Mouse (Mus musculus) kidney, adult 8-10 months (tissue): ENCODE results near the gene Daxx.
"Not testable (repeated sequence)": the region's sequence is repeated elsewhere in the genome, so short reads cannot be mapped to it uniquely, and the experiment has no call there.

Source experiments
- DNase-seq, 2 experiments: peaks; one replicate each; pipeline ENCODE4 v3.0.0; 2022

Daxx gene

GRCm38 (mm10) chr17:33909077-33909868 is at the start of gene Daxx:
TSS of gene Daxx (plus strand) at chr17:33909414.
- peak; percentile 99 for DNase-seq

GRCm38 (mm10) chr17:33865330-33866030 is 43.7 kb upstream of the Daxx start:
- DNase-seq = peak; percentile 43 to 62

GRCm38 (mm10) chr17:33873537-33873936 is 35.7 kb upstream of the Daxx start, which contains the start of gene Gm7029:
TSS of gene Gm7029 (plus strand) at chr17:33873837.
- not testable (repeated sequence) for DNase-seq

- no peak for DNase-seq
These were observed 34.8 kb upstream of the Daxx start for GRCm38 (mm10) chr17:33874411-33874810.

- not testable (repeated sequence) for DNase-seq
These were observed 33.4 kb upstream of the Daxx start for GRCm38 (mm10) chr17:33875797-33876196.

GRCm38 (mm10) chr17:33884320-33884719 is 24.9 kb upstream of the Daxx start:
- DNase-seq = not testable (repeated sequence)

GRCm38 (mm10) chr17:33887802-33888201 is 21.4 kb upstream of the Daxx start:
- peak in 1 of 2 experiments; percentile 32 for DNase-seq

GRCm38 (mm10) chr17:33888230-33888629 is 21.0 kb upstream of the Daxx start:
- not testable (repeated sequence) for DNase-seq

GRCm38 (mm10) chr17:33889941-33890532 is 19.2 kb upstream of the Daxx start:
- DNase-seq = not testable (repeated sequence)

- peak; percentile 100 for DNase-seq
These were observed 18.6 kb upstream of the Daxx start, which contains the start of gene Kifc1 for GRCm38 (mm10) chr17:33890533-33891059. TSS of gene Kifc1 (minus strand) at chr17:33890661.

- no peak for DNase-seq
These were observed 17.9 kb upstream of the Daxx start for GRCm38 (mm10) chr17:33891357-33891756.

GRCm38 (mm10) chr17:33891892-33892291 is 17.3 kb upstream of the Daxx start:
- not testable (repeated sequence) for DNase-seq

- DNase-seq = no peak
These were observed 16.8 kb upstream of the Daxx start for GRCm38 (mm10) chr17:33892429-33892828.

- DNase-seq = not testable (repeated sequence)
These were observed 16.2 kb upstream of the Daxx start for GRCm38 (mm10) chr17:33893011-33893410.

GRCm38 (mm10) chr17:33897114-33897794 is 12.0 kb upstream of the Daxx start:
- DNase-seq = peak in 1 of 2 experiments; percentile 43

GRCm38 (mm10) chr17:33898193-33898592 is 11.0 kb upstream of the Daxx start:
- not testable (repeated sequence) for DNase-seq

GRCm38 (mm10) chr17:33899642-33900041 is 9.6 kb upstream of the Daxx start:
- no peak for DNase-seq

- DNase-seq = no peak
These were observed 8.8 kb upstream of the Daxx start for GRCm38 (mm10) chr17:33900281-33900988.

- no peak for DNase-seq
These were observed 8.3 kb upstream of the Daxx start for GRCm38 (mm10) chr17:33900989-33901314.

GRCm38 (mm10) chr17:33901653-33902052 is 7.6 kb upstream of the Daxx start:
- no peak for DNase-seq

GRCm38 (mm10) chr17:33902079-33902478 is 7.1 kb upstream of the Daxx start:
- DNase-seq = no peak

- DNase-seq = no peak
These were observed 6.7 kb upstream of the Daxx start for GRCm38 (mm10) chr17:33902491-33902890.
